Mouse (Mus musculus) ES-CJ7 (cell line): ENCODE data around the gene L1td1.
A peak's percentile ranks its signal among the peaks of the same experiment; 100 is the strongest.

Experiments used
- DNase-seq: peaks from one replicate; pipeline ENCODE4 v3.0.0; 2011; ENCODE audit warnings: low read depth, low spot score

The L1td1 gene

DNA sequence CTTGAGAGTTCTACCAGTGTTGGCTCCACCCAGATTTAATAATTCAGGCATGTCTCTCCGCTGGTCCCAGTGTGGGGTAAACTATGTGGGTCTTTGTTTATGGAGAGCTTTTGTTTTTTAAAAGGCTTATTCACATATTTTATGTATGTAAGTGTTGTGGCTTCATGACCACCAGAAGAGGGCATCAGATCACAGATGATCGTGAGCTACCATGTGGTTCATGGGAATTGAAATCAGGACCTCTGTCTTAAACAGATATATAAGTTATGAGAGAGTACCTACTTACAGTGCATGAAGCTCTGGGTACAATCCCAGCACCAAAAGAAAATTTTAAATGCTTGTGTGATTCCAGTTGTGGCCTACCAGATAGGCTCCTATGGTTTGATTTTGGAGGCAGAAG, 13.2 kb downstream of the L1td1 start:
- no peak for DNase-seq

DNA sequence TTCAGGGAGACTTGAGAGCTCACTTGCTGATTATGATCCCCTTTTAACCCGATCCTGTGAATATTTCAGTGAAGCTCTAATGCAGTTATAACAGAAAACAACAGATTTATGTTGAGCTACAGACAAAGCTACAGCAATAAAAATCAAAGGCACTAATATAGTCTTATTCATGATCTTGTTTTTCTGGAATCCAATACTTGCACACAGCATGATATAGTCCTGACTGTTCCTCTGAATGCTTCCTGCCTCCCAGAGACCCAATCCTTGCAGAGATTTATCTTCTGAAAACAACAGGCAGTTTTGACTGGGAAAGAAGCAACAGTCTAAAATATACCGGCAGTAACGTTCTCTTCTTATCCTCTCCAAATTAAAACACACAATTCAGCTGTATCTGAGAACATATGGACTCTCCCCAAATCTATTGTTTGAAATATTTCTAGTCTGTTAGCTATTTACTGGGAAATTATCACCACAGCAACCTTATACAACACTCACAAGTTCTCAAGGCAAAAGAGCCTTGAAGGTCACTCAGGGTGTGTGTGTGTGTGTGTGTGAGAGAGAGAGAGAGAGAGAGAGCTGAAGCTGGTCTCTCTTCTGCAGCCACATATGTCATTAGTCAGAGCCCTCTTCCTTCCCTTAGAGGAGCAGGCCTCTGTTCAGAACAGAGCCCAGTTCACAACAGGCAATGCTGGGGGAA, 16.8 kb downstream of the L1td1 start:
- DNase-seq: no peak

DNA sequence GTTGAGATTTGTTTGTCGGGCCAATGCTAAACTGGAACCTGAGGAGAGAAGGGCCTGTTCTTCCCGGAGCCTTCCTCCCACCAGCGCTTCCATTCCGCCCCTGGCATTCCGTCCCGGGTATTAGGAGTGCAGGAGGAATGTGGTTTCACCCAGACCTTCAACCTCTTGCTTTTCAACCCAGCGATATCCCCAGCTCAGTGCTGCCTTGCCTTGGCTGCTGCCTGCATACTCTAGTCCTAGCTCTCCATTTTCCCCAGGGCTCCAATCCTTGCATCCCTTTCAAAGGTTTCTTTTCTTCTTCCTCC, 17.3 kb downstream of the L1td1 start:
- DNase-seq: peak; percentile 63

DNA sequence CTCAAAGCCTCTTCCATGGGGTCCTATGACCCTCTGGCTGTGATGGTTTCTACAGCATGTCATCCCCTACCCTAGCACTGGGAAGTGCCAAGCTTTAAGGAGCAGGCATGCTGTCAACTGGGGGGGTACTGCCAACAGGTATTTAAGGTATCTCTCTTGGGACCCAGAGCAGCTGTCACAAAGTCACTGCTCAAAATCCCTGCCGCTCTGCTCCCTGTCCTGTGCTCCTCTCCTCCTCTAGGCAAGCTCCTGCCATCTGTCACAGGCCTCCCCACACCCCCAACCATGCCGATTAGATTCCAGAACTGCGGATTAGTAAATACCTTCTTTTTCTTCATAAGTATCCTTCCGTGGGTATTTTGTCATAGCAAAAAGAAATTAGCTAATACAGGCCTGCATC, 27.9 kb downstream of the L1td1 start:
- no peak for DNase-seq

GRCm38 (mm10) chr4:98756141-98756540, 29.6 kb downstream of the L1td1 start:
- DNase-seq: no peak

GRCm38 (mm10) chr4:98758012-98758821, 31.7 kb downstream of the L1td1 start:
- no peak for DNase-seq

GRCm38 (mm10) chr4:98758872-98759518, 32.5 kb downstream of the L1td1 start:
- DNase-seq: no peak

GRCm38 (mm10) chr4:98767134-98768133, 40.9 kb downstream of the L1td1 start:
- no peak for DNase-seq

DNA sequence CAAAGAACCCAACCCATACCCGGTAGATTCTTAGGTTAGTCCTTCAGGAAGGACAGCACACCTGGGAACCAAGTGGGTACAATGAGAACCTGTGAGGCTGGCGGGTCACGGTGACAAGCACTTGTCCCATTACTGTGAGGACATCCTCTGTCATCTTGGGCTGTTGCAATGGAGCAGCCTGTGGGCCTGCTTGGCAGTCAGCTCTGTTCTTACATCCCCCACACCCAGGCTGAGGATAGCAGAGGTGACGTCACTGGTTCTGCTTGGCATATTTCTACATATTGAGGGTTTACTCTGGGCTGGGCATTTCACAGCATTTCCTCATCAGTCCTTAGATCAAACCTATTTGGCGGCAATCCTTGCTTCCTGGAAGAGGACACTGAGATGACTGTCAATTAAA, 47.3 kb downstream of the L1td1 start:
- DNase-seq: no peak

DNA sequence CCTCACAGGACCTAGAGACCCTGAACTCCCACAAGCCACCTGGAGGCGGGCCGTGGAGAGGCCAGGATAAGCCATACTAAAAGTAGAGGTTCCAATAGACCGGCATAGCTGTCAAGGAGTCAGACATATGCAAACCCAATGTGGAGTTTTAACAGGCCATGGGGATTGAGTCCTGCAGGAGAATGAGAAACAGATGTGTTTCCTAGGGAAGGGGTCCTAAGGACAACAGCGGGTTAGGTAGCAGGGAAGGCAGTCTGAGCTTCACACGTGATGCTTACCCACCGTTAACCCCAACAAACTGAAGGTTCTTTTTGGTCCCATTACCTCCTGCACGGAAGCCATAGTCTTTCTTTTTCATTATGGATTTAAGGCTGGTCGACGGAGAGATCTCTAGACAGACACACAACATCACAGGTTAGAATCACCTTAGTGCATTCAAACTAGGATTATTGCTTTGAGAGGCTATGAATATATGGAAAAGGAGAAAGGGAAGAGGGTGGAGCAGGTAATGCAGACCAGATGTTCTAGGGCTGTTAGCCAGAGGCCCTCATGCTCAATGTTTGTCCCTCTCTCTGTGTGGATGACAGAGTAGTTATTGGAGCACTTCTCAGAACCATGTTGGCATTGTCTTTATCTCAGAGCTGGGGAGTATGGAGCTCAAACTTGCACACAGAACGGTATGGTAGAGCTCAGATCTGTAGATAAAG, 50.3 kb downstream of the L1td1 start:
- DNase-seq: no peak

DNA sequence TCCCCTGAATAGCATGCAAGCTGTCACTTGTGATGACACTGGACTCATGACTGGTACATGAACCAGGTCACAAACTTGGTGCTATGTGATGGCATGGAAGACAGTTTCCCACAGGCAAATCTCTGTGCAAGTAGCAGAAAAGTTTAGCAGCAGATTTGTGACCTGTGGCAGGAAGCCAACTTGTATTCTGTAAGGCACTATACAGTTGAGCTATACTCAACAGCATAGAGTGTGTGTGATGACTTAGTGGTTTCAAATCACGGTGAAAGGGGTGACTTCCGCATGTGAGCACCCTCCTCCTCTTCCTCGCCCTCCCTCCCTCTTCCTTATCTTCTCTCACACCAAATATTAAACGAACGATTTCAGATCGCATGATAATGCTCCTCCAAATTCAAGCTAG, 50.9 kb downstream of the L1td1 start:
- DNase-seq: no peak

DNA sequence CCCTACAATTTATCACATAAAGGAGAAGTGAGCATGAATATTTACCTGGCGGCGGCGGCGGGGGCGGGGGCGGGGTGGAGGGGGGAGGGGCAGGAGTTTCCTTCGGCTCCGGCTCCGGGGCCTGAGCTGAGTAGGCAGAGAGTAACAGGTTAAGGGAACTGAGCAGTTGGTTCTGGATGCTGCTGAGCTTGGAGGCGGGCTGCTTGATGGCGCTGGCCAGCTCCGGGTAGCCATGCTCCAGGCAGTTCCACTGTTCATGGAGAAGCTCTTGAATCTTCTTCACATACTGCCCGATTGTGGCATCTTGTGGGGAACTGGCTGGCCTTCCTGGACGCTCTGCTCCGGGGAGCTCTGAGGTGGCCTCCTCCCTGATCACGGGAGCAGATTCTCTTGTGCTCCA, 51.7 kb downstream of the L1td1 start:
- DNase-seq: no peak

DNA sequence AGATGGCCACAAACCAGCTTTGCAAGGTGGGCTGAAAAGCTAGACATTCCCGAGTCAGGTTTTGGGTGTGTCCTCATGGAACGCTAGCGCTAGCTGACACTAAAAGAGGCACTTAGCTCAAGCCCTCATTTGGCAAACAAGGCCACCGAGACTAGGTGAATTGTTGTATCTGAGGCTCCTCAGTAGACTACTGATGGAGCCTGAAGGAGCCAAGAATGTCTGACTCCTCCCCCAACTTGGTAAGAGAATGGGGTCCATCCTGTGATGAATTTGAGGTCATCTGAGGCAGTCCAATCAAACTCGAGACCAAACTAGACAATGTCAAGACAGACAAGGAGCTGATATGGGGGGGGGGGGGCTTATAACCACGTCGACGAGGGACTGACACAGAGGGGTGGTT, 59.3 kb downstream of the L1td1 start:
- DNase-seq: peak; percentile 63

GRCm38 (mm10) chr4:98786281-98786680, 59.7 kb downstream of the L1td1 start:
- DNase-seq: peak; percentile 77
